Mouse (Mus musculus): ENCODE data around the gene Vac14. TPM values are rescaled to one million over a fixed set of nuclear protein-coding genes. Genes with fewer than 3 reads are reported as not detected.

Gene Vac14
- total RNA-seq, 2 experiments from 2014 or later, result 35.6 to 36.5 TPM

GRCm38 (mm10) chr8:110716075-110716474 lies 97.7 kb downstream of the Vac14 start:
- peak; percentile 61 to 64 for DNase-seq (ENCODE audit: low spot score in 2 of 2)

DNA sequence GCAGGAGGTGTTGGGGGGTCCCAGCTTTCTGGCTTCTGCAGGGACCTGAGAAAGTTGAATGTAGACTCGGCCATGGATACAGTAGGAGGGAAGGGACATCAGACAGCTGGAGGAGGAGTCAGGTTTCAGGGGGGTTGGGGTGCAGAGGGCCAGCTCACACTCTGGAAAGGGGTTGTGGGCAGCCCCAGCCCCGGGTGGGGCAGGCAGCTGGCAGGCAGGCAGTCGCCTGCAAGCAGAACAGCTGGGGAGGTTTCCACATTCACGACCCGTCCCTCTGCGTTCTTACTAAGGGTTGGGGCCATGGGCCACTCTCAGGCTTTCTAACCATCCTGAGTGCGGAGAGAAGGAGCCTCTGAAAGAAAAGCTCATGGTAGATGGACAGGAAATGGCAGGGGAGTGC lies 98.7 kb downstream of the Vac14 start:
- no peak for DNase-seq (ENCODE audit: low spot score in 2 of 2)

DNA sequence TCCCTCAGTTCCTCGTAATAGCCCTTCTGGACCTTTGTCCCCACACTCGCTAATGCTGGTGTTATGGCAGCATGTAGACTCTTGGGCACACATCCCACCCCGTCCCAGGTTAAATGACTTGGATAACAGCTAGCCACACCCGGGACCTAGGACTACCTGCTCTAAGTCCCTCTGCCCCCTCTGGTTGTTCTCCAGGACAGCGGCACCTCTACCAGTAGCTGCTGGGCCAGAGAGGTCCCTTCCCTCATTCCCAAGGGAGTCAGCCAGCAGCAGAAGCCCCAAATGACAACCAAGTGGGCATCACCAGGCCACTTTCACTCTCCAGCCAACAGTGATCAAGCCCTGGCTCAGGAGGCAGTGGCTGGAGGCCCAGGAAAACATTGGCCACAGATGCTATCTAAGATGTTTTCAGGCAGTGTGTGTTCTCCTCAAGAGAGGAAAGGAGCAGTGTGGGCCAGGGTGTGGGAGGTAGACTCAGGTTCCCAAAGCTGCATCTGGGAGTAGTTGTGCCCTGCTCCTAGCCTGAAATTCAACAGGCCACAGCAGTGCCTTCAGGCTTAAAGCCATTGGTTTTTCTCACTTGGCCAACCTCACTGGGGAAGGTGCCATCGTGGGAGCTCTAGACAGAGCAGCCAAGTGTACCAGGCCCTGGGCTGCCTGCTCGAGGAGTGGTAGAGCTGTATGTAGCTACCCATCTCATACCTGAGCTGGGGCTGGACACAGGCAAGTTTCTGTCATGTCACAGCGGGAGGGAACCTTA lies 100.0 kb downstream of the Vac14 start:
- no peak for DNase-seq (ENCODE audit: low spot score in 2 of 2)

DNA sequence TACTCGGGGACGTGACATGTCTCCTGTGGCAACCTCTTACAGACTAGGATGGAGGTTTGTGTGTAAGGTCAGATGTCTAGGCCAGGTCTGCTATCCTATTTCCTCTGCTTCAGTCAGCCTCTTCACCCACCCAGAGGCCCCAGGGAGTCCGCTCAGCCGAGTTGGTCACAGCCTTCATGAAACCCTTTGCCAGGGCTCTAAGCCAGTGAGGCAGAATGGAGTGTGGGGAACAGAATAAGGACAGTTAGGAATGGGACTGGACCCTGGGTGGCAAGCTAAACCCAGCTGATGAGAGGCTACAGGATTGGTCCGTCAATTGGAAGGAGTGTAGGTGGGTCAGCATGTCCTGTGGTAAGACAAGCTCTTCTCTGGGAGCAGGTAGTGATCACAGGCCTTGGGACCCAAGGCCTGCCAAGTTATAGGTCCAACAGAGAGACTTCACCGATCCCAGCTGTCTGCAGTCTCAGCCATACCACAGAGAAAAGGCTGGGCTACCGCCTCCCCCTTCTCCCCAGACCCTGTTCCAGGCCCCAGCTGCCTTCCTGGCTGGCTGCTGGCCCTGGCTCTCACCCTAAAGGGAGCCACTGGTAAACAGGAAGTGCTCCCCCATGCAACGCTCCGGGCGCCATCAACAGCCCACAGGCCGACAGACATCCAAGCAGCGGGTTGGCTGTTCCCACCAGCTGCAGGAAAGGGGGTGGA lies 100.7 kb downstream of the Vac14 start:
- peak; percentile 70 to 78 for DNase-seq (ENCODE audit: low spot score in 2 of 2)

GRCm38 (mm10) chr8:110719898-110720653 lies 101.7 kb downstream of the Vac14 start:
- no peak for DNase-seq (ENCODE audit: low spot score in 2 of 2)

- peak; percentile 78 to 86 for DNase-seq (ENCODE audit: low spot score in 2 of 2)
Measured at GRCm38 (mm10) chr8:110720685-110721598, 102.6 kb downstream of the Vac14 start, which contains the start of gene Mtss1l. Gene Mtss1l (plus strand): TSS chr8:110721476.

- peak; percentile 56 to 65 for DNase-seq (ENCODE audit: low spot score in 2 of 2)
Measured at GRCm38 (mm10) chr8:110721606-110722413, 103.4 kb downstream of the Vac14 start.

DNA sequence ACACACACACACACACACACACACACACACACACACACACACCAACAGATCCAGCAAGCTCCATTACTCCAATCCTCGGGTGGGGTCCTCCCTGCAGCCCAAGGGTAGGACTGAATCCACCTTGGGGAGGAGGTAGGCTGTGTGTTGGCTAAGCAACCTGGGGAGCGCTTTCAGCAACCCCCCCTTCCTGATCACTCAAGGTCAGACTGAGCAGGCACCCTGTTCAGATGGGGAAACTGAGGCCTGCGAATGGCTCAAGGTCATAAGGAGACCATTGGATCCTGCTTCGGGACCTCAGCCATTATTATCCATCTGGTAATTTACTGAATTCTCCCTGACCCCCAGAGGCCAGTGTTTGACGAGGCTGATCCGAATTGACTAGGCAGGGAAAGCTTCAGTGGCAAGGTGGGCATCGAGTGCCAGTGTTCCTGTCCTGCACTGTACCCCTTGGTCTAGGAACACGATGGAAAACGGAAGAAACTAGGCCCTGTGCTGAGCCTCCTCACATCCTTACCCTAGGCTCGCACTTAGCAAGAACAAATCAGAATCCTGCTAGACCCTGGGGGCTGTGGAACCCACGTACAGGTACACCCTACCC lies 104.1 kb downstream of the Vac14 start:
- DNase-seq (ENCODE audit: low spot score in 2 of 2), result no peak

GRCm38 (mm10) chr8:110724493-110724892 lies 106.1 kb downstream of the Vac14 start:
- DNase-seq (ENCODE audit: low spot score in 2 of 2), result no peak

DNA sequence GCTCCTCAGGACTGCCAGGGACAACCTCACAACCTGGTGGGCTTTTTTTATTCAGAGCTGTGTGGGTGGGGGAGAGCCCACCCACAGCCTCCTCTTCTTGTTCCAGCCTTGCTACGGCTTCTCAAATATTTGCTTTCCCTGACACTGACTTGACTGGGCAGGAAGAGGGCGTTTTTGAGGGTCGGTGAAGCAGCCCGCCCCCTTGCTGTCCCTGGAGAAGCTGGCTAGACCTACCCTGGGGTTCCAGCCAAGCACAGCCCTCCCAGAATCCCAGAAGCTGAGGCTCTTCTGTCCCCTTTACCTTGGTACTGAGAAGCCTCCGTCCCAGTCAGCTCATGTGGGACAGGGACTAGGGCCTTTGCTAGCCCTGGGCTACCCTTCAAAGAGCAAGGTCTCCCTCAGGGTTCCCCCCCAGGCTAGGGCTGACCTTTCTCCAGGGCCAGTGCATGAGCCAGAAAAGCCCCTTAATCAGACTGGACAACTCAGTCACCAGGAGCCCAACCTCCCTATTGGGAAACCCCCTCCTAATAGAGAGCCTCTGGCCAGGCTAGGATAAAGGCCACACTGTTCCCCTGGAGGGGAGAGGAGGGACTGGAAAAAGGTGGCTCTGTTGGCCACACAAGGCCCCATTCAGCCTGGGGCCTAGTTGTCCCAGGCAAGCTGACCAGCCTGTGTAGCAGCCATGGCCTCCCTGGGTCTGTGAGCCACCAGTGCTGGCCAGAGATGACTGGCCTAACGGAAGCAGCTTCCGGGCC lies 106.9 kb downstream of the Vac14 start:
- peak in 1 of 2 experiments; percentile 67 for DNase-seq (ENCODE audit: low spot score in 2 of 2)

DNA sequence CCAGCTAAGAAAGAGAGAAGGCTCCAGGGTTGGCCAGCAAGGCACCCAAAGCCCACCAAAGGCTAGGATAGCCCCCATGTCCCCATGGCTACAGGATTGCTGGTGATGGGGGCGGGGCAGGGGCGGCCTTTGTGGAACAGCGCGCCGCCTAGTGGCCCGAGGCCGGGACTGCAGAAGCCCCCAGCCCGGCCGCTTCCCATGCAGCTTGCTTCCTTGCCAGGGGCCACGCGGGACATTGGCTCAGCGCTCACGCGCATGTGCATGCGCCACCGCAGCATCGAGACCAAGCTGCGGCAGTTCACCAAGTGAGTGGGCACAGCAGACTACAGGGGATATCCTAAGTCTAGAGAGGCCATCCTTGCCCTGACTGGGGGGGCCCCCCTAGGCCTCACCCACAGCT lies 108.5 kb downstream of the Vac14 start:
- DNase-seq (ENCODE audit: low spot score in 2 of 2), result peak; percentile 85 to 92

DNA sequence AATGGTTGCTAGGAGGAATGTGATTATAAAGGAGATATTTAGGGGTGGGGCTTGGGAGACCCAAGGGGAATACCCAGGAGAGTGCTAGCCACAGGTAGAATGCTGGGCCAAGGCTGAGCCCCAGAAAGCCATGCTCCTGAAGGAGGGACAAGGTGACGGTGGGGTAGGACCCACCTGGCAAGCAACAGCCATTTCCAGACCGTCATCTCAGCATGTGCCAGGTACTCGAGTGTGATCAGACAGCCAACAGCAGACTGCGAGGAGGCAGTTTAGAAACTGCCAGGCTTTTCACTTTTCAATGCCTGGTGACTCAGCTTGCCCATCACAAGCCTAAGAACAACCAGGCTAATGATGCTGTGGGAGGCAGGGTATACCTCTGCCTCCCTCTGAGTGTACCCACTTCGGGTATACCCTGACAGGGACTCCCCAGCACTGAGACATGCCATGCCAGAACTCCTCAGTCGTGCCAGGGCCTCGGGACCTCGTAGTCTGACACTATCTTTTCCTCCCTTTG lies 113.0 kb downstream of the Vac14 start:
- DNase-seq (ENCODE audit: low spot score in 2 of 2), result no peak

- DNase-seq (ENCODE audit: low spot score in 2 of 2), result no peak
Measured at GRCm38 (mm10) chr8:110733036-110733435, 114.7 kb downstream of the Vac14 start.

DNA sequence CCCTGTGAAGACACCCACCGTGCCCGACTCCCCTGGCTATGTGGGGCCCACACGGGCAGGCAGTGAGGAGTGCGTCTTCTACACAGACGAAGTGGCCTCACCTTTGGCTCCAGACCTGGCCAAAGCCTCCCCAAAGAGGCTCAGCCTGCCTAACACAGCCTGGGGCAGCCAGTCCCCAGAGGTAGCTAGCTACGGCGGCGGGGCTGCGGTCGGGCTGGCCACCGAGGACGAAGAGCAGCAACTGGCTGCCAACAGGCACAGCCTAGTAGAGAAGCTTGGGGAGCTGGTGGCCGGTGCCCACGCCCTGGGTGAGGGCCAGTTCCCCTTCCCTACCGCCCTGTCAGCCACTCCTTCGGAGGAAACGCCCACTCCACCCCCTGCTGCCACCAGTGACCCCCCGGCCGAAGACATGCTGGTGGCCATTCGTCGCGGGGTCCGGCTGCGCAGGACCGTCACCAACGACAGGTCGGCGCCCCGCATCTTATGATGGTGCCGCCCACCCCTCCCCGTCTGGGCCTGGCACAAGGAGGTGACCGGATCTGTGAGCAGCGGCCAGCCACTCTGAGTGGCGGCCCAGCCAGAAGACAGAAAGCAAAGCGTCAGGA lies 120.3 kb downstream of the Vac14 start:
- peak in 1 of 2 experiments; percentile 14 for DNase-seq (ENCODE audit: low spot score in 2 of 2)

DNA sequence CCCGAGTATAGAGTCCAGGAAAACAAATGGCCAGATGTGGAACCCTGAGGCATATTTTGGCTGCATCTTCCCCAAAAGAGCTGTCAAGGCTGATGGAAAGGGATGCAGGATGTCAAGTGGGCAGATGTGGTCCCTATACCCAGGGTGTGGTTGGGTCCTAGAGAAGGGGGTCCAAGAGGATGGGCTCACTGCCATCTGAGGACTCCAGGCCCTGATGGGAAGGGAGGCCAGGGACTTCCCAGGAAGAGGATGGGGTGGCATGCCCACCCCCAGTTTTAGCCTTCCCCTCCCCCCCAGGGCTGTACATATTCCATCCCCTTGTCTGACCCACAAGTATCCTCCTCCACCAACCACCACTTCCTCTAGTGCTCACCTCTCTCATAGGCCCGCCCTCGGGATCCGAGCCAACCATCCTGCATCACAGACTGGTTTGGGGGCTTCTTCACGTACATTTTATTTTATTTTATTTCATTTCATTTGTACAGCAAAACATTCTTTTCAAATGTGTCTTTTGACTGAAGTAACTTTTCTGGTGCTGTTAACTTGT lies 122.3 kb downstream of the Vac14 start:
- DNase-seq (ENCODE audit: low spot score in 2 of 2), result no peak

- DNase-seq (ENCODE audit: low spot score in 2 of 2), result peak in 1 of 2 experiments; percentile 22
Measured at GRCm38 (mm10) chr8:110741816-110742451, 123.5 kb downstream of the Vac14 start.

- DNase-seq (ENCODE audit: low spot score in 2 of 2), result no peak
Measured at GRCm38 (mm10) chr8:110742452-110742818, 124.0 kb downstream of the Vac14 start.

Data from layer of hippocampus, postnatal 10 days (tissue).